Mouse (Mus musculus) stomach, postnatal 0 days (tissue): ENCODE measurements at regions not wholly inside any gene's neighbourhood (a gene's known extent, or its start where the extent isn't known, plus 50 kb on each side); places are given as distances from the start of the nearest gene placed in this dataset.
"Not testable (repeated sequence)": the region's sequence is repeated elsewhere in the genome, so short reads cannot be mapped to it uniquely, and the experiment has no call there.

Experiments used
- CTCF ChIP-seq: IDR thresholded peaks from 2 replicates; pipeline ENCODE4 v1.5.1; 2016; ENCODE audit warnings: antibody characterized with exemption, low read depth, mild to moderate bottlenecking, moderate library complexity
- EP300 ChIP-seq: optimal IDR thresholded peaks from 2 replicates; pipeline ENCODE3; 2016; ENCODE audit warnings: antibody characterized with exemption

- not testable (repeated sequence) for TF ChIP-seq CTCF, EP300
Measured at GRCm38 (mm10) chr15:5841369-5842149, 458.0 kb upstream of the Dab2 start.
